Mouse (Mus musculus): ENCODE results near the gene Lmbr1l.
"Not testable (repeated sequence)": the region's sequence is repeated elsewhere in the genome, so short reads cannot be mapped to it uniquely, and the experiment has no call there.

Gene Lmbr1l

DNA sequence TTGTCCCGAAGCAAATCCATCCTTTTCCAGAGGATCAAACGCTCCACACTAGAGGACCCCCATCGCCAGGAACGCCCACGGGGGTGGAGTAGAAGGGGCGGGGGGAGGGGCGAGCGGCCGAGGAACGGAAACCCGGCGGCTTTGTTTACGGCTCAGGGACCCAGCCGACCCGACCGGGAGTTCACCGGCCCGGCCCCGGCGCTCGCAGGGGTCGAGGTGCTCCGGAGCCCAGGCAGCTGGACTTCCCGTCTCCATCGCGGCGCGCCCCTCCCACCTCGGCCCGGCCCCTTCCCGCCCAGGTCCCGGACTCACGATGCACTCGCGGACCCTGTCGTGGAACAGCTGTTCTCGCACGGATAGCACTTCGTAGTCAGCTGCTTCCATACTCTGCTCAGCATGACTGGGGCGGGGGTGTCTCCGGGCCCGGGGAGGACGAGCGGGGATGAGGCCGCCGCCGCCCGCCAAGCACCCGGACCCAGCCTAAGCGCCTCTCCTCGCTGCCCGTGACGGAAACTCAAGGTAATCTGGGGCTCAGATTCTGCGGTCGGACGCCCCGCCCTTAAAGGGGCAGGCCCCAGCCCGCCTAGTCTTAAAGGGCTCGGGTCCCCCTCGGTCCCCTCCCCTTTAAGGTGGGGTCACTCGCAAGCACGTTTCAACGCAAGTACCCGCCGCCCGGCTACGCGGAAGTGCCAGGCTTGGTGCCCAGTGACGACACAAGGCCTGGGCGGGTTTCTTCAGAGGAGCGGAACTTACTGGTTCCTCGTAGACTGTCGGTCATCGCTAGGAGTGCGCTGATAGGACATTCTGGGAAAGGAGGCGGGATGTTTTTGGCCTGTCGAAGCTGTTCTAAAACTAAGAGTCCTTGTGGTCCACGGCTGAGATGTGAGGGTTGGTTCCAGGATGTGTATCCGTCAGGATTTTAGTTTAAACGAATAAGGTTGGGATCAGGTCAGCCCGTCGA is at the start of gene Lmbr1l:
TSS of gene Lmbr1l (minus strand) at position 694 of the 961 bp plus-strand sequence.
- DNase-seq = peak; percentile 100

DNA sequence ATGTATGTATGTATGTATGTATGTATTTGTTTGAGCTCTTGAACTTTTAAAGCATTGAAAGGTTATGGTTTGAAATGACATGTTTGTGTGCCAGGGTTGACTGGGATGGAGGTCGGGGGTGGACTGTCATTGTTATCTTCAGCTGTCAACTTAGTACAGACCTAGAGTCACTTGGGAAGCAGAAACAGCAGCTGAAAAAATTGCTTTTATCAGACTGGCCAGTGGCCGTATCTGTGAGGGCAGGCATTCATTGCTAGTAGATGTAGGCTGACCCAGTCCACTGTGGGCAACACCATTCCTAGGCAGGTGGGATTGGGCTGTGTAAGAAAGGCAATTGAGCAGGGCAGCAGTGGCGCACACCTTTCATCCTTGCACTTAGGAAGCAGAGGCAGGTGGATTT is 41.5 kb upstream of the Lmbr1l start:
- DNase-seq = no peak

- no peak for DNase-seq
Observed at GRCm38 (mm10) chr15:98958901-98959420, 40.9 kb upstream of the Lmbr1l start.

- no peak for DNase-seq
Observed at GRCm38 (mm10) chr15:98957475-98957874, 39.4 kb upstream of the Lmbr1l start.

DNA sequence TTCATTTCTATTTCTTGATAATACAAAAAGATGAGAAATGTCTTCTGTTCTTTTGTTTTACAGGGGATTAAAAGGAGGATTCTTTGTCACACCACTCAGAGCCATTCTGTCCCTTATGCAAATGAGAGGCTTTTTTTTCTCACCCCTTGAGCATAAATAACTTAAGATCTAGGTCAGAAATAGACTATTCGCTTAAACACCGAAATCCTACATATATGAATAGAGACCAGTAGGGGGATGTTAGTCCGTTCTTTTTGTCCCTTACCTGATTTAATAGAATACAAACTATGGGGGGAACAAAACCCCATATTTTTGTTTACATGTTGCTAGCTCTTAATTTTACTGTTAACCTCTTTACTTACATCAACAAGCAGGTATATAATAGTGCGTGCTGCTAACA is 38.0 kb upstream of the Lmbr1l start:
- DNase-seq = no peak

- no peak for DNase-seq
Observed at GRCm38 (mm10) chr15:98955324-98955723, 37.3 kb upstream of the Lmbr1l start.

DNA sequence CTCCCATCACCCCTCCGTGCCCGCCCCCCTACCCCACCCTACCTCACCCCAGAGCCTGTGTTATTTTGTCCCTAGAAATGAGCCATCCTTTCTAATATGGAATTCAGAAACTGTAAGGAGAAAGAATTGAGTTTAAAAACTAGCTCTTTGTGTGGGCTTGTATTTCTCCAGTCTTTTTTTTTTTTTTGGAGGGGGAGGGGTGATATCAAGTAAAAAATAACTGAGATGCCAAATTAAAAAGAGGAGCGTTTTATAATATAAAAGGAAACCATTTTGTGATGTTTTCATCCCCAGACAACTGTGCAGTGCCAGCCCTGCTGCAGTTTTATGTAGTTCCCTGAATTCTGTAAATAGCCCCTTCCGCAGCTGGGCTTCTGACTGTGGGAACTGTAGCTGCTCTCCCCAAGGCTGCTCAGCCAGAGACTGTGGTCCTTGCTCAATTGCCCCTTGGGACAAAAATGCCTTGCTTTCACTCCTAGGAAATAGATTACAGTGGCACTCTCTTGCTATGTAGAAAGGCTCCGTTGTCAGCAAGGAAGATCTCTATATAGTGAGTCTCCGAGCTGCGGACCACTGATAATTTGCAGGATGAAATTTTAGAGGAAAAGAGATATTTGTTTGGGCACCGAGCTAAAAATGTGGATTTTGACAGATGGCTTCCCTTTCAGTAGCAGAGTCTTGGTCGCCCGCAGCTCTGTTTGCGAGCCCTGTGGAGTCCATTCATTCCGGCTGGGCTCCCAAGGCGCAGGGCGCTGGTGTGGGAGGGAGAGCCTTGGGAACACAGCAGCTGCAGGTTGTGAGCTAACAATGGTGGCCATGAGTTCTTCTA is 36.6 kb upstream of the Lmbr1l start:
- no peak for DNase-seq

GRCm38 (mm10) chr15:98953401-98954356 is 35.6 kb upstream of the Lmbr1l start, which contains the start of the genes Gm49450 and Tuba1a:
Gm49450 (minus strand) TSS chr15:98953551.
Tuba1a (minus strand) TSS chr15:98953703.
- peak; percentile 86 for DNase-seq

DNA sequence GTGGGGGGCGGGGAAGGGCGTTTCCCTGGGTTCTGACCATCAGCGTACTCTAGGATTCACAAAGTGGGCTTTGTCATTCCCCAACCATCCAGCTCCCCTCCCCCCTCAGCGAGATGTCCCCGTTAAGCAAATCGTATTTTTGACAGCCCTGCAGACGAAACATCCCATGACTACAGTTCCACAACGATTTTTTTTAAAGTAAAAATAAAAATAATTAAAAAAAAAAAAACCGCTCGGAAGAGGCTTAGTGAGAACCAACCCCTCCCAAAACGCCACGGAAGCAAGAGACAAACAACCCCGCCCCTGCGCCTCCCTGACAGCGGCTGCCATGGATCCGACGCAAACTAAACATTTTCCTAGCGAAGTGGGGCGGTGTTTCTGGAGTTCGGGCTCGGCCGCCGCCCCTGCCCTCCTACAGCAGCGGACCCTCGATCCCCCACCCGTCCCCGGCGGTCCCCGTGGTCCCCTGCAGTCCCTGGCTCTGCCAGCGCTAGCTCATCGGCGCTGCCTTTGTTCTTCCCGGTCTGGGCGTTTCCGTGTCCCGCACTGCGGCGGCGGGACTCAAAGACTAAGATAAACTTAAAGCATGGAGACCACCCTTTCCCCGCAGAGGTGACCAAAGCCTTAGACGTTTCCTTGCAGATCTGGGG is 34.8 kb upstream of the Lmbr1l start:
- no peak for DNase-seq

- DNase-seq = no peak
Observed at GRCm38 (mm10) chr15:98952063-98952455, 34.0 kb upstream of the Lmbr1l start.

- not testable (repeated sequence) for DNase-seq
Observed at GRCm38 (mm10) chr15:98951122-98952062, 33.4 kb upstream of the Lmbr1l start.

- no peak for DNase-seq
Observed at GRCm38 (mm10) chr15:98949607-98949892, 31.5 kb upstream of the Lmbr1l start.

- no peak for DNase-seq
Observed at GRCm38 (mm10) chr15:98948857-98949606, 31.0 kb upstream of the Lmbr1l start.

DNA sequence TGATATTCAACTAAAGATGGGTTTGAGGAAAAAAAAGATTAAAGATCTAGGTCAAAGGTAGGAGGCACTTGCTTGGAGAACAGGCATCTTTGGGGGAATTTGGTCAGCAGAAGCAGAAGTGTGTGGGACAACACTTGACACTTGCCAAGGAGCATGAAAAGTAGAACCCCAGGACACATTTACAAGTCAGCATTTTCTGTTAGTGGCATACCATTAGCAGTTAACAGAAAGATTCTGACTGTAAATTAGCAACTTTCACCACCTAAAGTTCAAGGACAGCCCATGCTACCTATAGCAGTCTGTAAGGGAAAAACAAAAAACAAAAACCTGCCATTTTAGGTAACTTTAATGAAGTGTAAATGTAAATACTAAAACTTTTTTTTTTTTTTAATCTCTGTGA is 30.4 kb upstream of the Lmbr1l start:
- no peak for DNase-seq

DNA sequence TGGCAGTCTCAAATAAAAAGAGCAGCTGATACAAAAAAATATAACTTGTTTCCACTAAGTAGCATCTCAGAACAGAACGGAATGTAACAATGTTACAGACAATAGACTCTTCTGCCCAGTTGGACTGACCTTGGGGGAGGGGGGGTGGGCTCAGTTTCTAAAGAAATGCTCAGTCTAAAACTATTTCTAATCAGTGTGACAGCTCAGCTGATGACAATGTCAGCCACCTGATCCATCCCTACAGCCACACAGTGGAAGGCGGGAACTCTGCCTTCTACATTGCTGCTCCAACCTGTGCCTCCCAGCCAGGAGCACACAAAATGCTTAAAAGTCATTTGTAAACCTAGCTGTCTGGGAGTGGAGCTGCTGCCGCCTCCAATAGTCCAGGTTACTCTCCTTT is 29.9 kb upstream of the Lmbr1l start:
- no peak for DNase-seq

DNA sequence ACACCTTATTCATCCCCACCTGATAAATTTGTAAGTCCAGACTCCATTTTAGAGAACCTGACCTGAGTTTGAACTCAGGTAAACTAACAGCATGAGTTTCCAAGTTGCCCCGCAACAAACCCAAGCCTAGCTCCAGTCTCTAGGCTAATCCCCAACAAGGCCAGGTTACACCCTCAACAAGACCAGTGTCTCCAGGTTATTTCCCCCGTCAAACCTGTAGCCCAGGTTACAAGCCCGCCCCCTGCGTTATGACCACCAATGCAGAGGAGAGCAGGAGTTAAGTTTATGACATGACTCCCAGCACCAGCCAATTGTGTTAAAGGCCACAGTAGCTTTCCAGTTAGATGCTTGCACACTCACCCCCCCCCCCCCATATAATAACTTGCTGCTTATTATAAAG is 25.1 kb upstream of the Lmbr1l start:
- no peak for DNase-seq

- no peak for DNase-seq
Observed at GRCm38 (mm10) chr15:98942081-98942480, 24.1 kb upstream of the Lmbr1l start.

- DNase-seq = no peak
Observed at GRCm38 (mm10) chr15:98941539-98941938, 23.5 kb upstream of the Lmbr1l start.

- no peak for DNase-seq
Observed at GRCm38 (mm10) chr15:98940816-98941215, 22.8 kb upstream of the Lmbr1l start.
